Mouse (Mus musculus) liver, adult (tissue): ENCODE data around the gene Letmd1.

Source experiments
- GATA4 ChIP-seq: IDR thresholded peaks from 2 replicates; pipeline ENCODE4 v1.6.1; 2014; ENCODE audit warnings: mild to moderate bottlenecking, low read length; ENCODE audit not compliant: insufficient replicate concordance

Letmd1 gene

DNA sequence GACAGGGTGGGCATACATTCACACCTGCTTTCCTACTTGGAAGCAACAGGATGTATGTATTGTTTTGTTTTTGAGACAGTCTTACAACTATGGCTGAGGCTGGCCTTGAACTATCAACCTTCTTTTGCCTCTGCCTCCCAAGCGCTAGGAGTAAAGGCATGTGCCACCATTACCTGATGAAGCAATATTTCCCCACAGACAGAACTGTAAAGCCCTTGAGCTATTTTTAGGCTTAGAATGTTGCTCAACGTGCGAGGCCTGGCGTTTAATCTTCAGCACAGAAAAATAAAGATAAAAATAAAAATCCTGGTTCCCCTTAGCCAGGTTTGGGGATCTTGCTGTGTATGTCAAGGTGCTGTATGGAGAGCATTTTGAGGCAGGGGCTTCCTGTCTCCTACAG, 32.7 kb upstream of the Letmd1 start:
- no peak for TF ChIP-seq GATA4

DNA sequence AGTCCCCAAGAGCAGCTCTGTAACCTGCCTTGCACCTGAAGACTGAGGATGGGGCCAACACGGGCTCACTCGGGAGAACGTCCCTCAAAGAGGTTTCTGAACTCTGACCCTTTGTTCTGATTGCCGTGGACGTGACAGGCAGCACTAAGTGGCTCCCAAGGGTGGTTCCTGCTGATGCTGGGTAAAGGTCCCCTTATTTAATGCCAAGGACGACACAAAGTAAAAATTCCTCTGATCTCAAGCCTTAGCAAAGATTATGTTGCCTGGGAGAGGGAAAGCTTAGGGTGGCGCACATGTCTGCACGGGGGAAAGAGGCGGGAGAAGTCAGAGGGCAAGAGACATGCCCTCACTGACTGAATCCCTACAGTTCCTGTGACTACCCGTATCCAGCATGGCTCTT, 32.3 kb upstream of the Letmd1 start:
- TF ChIP-seq GATA4 = no peak

DNA sequence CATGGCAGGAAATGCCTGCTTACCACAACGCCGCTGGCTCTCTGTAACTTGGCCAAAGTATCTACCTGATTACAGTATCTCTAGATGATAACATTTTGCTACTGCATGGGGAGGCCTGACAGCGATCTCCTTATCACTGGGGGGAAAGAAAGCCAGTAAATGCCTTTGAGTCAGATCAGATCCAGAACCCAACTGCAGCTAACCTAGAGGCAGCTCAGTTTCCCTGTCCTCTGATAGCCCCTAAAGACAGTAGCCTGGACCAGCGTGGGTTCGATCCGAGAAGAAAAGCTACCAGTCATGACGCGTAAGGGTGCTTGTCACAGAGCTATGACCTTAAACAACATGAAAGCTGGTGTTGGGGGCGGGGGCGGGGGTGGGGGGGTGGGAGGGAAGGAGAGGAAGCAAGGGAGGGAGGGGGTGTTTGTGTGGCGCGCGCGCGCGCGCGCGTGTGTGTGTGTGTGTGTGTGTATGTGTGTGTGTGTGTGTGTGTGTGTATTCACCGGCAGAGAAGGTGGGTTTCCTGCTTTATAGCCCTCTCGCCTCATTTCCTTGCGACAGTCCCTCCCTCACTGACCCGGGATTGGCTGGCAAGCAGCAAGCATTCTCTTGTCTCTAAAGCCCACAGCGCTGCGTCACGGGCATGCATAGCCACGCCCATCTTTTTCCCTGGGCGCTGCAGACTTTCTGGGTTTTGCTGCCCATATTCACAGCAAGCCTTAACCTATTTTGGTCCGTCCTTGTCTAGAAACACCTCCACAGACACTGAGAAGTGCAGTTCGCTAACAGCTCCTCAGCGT, 25.5 kb upstream of the Letmd1 start:
- no peak for TF ChIP-seq GATA4

DNA sequence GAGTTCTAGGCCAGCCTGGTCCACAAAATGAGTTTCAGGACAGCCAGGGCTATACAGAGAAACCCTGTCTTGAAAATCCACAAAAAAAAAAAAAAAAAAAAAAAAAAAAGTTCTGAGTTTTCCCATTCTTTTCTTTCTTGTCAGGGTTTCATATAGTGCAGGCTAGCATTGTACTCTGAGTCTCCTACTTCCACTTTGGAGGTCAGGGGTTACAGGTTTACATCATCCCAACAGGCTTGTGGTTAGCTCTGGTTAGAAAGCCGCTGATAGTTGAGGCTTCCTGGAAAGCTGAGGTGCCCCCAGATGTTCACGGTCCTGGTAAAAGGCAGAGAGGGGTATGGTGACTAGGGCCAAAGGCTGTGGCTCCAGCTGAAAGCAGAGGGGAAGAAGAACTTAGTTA, 21.9 kb upstream of the Letmd1 start:
- no peak for TF ChIP-seq GATA4

DNA sequence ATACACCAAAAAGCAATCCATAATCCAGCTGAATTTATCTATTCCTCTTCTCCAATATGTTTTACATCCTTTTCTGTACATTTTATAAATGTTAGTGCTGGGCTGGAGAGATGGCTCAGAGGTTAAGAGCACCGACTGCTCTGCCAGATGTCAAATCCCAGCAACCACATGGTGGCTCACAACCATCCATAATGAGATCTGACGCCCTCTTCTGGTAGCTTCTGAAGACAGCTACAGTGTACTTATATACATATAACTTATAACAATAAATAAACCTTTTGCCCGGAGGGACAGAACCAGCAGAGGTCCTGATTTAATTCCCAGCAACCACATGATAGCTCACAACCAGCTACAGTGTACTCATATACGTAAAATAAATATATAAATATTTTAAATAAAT, 20.3 kb upstream of the Letmd1 start:
- no peak for TF ChIP-seq GATA4

DNA sequence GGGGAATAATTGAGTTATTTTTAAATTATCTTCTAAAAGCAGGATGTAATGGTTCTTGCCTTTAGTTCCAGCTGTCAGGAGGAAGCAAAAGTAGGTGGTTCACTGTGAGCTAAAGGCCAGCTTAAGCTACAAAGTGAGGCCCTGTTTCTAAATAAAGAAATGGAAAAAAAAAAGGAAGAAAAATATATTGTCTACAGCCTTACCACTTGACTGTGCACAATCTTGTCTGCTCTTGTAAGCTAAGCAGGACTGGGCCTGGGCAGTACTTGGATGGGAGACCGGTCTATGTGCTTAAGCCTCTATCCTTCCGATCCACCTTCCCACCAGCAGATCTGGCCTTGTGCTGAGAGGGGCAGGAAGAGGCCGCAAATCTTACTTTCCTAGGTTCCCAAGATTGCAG, 19.3 kb upstream of the Letmd1 start:
- no peak for TF ChIP-seq GATA4

GRCm38 (mm10) chr15:100451245-100451644, 17.6 kb upstream of the Letmd1 start:
- no peak for TF ChIP-seq GATA4

- TF ChIP-seq GATA4 = no peak
Observed at GRCm38 (mm10) chr15:100452486-100452885, 16.3 kb upstream of the Letmd1 start.

DNA sequence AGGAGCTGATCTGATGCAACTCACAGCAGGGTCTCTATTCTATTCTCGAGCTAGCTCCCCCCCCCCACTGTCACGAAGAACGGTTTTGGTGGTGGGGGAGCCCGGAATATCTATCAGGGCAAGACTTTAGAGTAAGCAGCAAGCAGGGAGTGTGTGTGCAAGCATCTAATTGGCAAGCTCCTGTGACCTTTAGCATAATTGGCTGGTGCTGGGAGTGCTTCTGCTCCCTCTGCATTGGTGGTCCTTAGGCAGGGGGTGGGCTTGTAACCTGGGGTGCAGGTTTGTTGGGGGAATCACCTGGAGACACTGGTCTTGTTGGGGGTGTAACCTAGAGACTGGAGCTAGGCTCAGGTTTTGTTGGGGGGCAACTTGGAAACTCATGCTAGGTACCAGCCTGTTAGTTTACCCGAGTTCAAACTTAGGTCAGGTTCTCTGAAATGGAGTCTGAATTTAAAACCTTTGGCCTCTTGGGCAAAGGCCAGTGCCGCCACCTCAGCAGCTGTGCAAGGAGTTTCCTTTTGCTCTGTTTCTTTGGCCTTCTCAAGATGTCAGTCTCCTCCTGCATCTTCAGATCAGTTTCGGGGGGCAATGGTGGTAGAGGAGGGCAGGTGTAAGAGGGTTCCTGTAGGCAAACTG, 12.3 kb upstream of the Letmd1 start:
- no peak for TF ChIP-seq GATA4

DNA sequence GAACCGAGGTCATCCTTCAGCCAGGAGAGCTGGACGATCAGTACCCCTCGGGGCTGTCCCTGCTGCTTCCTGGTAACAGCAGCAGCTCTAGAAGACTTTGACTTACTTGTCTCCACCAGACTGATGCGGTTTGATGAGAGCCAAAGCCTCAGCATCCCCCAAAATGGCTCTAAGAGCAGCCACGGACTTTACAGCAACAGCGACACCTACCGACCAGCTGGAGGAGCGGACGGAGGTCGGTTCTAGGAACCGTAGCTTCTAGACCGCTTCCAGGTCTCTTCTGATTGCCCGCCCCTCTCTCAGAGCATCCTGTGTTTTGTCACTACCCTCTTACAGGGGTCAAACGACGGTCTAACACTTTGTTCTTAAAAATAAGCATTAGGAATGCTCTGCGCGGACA, 11.5 kb upstream of the Letmd1 start:
- no peak for TF ChIP-seq GATA4

DNA sequence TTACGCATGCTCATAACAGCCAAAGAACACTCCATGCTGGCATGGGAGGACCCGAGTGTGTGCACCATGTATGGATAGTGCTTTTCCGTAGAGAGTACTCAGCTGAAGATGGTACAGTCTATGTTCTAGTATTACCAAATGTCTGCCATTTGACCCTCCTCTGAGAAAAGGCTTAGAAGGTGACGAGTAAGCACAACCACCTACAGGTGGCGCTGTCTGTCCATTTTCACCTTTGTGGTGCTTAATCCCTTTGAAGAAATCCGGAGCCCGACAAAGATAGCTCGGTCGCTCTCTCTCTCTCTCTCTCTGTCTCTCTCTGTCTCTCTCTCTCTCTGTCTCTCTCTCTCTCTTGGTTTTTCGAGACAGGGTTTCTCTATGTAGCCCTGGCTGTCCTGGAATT, 10.8 kb upstream of the Letmd1 start:
- no peak for TF ChIP-seq GATA4

DNA sequence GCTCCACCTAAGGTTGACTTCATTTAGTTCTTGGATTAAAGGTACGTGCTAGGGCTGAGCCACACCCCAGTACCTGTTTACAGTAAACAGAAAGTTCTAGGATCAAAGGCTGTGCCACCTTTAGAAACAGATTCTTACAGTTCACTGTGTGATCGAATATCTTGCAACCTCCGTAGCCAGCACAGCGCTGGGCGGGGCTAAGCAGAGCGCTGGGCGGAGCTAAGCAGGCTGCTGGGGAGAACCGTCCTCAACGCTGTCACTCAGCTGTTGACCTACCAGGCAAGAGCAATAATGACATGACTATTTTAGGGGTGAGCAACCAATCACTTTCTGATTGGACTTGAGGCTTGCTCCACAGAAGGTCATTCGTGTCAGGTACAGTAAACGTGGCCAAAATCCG, 7.9 kb upstream of the Letmd1 start:
- TF ChIP-seq GATA4 = no peak

DNA sequence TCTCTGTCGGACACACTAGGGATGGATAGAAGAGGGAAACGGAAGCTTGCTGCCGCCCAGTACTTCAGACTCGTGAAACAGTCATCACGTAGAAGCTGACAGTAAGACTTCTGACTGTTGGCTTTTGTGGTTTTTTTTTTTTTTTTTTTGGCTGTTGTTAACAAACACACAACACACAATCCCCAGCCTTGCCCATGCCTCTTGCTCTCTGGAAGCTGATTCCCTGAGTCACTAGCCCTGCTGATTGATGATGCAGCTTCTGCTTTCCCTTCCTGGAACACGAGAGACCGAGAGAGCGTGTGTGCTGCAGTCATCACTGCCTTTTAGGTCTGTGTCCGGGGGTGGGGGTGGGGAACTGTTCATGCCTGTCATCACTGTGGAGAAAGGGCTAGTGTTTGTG, 7.2 kb upstream of the Letmd1 start:
- no peak for TF ChIP-seq GATA4

DNA sequence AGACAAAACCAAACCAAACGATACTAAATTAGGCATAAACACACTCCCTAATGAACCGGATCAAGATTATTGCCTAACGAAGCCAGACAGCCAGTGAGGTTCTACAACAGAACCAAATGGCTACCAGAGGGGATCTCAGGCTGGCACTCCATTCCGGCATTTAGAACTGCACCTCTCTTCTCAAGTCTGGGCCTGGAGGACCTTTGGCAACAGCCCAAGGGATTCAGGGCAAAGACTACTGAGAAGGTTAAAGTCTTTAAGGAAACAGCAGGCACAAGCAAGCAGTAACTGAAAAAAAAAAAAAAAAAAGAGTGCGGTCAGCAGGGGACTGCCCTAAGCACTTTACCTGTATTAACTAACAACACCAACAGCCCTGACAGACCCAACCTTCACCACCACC, 6.7 kb upstream of the Letmd1 start:
- no peak for TF ChIP-seq GATA4

- TF ChIP-seq GATA4 = no peak
Observed at GRCm38 (mm10) chr15:100463712-100464111, 5.1 kb upstream of the Letmd1 start.

GRCm38 (mm10) chr15:100465432-100465831, 3.4 kb upstream of the Letmd1 start:
- no peak for TF ChIP-seq GATA4

DNA sequence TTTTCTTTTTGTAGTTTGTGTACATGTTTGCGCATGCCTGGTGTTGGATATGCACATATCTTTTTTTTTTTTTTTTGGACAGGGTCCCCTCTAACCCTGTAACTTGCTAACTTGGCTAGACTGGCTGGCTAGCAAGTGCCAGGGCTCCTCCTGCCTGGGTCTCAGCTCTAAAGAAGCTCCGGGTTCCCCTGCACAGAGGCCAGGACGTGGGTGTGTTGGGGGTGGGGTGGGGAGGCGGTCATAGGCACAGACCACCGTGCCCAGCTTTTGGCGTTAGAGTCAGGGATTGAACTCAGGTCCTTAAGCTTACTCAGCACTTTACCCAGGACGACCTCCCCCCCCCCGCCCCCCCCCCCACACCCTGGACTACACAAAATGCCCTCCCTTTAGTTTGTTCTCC, 1.1 kb upstream of the Letmd1 start:
- no peak for TF ChIP-seq GATA4
